Mouse (Mus musculus): Measurements from ENCODE around the gene Car10. TPM values are rescaled to one million over a fixed set of nuclear protein-coding genes. Genes with fewer than 3 reads are reported as not detected.

The Car10 gene
- polyA plus RNA-seq, 1 experiment from 2014 or later, result not detected

DNA sequence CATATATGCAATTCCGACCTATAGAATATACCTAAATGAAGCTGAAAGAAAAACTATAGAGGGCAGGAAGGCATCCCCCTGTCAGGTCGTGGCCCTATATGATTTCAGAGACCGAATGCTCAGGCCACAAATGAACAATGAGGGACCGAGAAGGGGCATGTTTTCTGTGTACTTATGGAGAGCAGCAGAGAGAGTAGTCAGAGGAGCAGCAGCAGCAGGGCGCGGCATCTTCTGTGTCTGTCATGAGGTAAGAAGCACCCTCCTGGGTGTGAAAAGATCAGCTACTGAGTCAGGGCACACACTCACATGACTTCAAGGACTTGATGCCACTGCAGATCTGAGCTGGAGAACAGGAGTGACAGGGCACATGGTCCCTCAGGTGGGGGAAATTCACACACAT is 438.4 kb downstream of the Car10 start:
- Histone ChIP-seq H3K4me1 (replicated peaks; ENCODE audit: insufficient read depth, low read length) (no peaks in the 10 kb centered on the region), H3K27me3 (ENCODE audit: insufficient read depth, low read length) (no peaks in the 10 kb centered on the region), H3K27ac (no peak overlapping the region), H3K9ac (ENCODE audit: low read depth, low read length) (no peak overlapping the region), H3K36me3 (ENCODE audit: insufficient read depth, low read length) (no peaks in the 10 kb centered on the region), H3K4me2 (ENCODE audit: low read length) (no peak overlapping the region), H3K9me3 (replicated peaks; ENCODE audit: low read length) (no peaks in the 10 kb centered on the region), H3K4me3 (replicated peaks; ENCODE audit: low read depth, low read length) (no peak overlapping the region)
- ATAC-seq (replicated peaks; ENCODE audit: low FRiP score, low read depth) (no peak), DNase-seq (ENCODE audit: low spot score) (no peak)
- 87% methylated on average over 6 of the region's 6 CpGs for WGBS
- TF ChIP-seq CTCF (IDR thresholded peaks at IDR 0.05; ENCODE audit: low read depth), result no peak

DNA sequence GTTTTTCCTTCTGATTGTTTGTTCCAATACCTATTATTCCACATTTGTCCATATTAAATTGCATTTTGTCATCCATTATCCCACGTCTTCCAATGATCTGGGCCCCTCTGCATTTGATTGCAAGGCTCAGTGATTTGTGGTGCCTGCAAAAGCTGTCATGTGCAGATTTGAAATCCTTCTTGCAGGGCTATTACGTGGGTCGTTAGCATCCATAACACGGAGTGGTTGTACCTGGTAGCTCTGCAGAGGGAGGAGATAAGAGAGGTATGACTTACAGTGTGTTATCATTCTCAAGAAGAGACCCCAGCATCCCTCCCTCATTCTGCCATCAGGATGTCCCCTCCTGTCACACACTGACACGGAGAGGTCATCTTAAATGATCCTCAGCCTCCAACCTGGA is 451.1 kb downstream of the Car10 start:
- no peaks in the 10 kb centered on the region for H3K4me1 ChIP-seq (replicated peaks; ENCODE audit: insufficient read depth, low read length)
- no peaks in the 10 kb centered on the region for H3K9me3 ChIP-seq (replicated peaks; ENCODE audit: low read length)
- WGBS, result 30% methylated on average over 5 of the region's 5 CpGs
- no peak overlapping the region for H3K27ac ChIP-seq
- no peak overlapping the region for H3K4me2 ChIP-seq (ENCODE audit: low read length)
- no peaks in the 10 kb centered on the region for H3K36me3 ChIP-seq (ENCODE audit: insufficient read depth, low read length)
- DNase-seq (ENCODE audit: low spot score), result no peak
- H3K4me3 ChIP-seq (replicated peaks; ENCODE audit: low read depth, low read length), result no peak overlapping the region
- TF ChIP-seq CTCF (IDR thresholded peaks at IDR 0.05; ENCODE audit: low read depth), result no peak
- ATAC-seq (replicated peaks; ENCODE audit: low FRiP score, low read depth), result no peak
- no peaks in the 10 kb centered on the region for H3K27me3 ChIP-seq (ENCODE audit: insufficient read depth, low read length)
- H3K9ac ChIP-seq (ENCODE audit: low read depth, low read length), result no peak overlapping the region

DNA sequence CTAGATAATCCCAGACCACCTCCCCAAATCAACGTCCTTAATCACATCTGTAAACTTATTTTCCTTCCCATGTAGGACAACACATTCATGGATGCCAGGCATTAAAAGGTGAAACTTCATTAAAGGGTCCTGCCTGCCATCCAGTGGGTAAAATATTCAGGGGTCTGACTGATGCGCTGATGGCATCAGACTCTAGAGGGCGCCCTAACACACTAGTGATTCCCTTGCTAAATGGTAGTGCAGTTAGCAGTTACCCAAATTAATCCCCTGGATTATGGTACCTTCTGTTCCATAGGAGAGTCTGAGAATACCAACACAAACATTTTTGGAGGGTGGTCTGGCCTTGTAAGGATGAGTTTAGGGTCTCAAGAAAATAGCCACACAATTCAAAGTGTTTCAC is 453.1 kb downstream of the Car10 start:
- Histone ChIP-seq H3K36me3 (ENCODE audit: insufficient read depth, low read length) (no peaks in the 10 kb centered on the region), H3K9ac (ENCODE audit: low read depth, low read length) (no peak overlapping the region), H3K4me2 (ENCODE audit: low read length) (no peak overlapping the region), H3K4me3 (replicated peaks; ENCODE audit: low read depth, low read length) (no peak overlapping the region), H3K9me3 (replicated peaks; ENCODE audit: low read length) (no peaks in the 10 kb centered on the region), H3K27ac (no peak overlapping the region), H3K27me3 (ENCODE audit: insufficient read depth, low read length) (no peaks in the 10 kb centered on the region), H3K4me1 (replicated peaks; ENCODE audit: insufficient read depth, low read length) (no peaks in the 10 kb centered on the region)
- no peak for ATAC-seq (replicated peaks; ENCODE audit: low FRiP score, low read depth)
- peak; percentile 29 for DNase-seq (ENCODE audit: low spot score)
- TF ChIP-seq CTCF (IDR thresholded peaks at IDR 0.05; ENCODE audit: low read depth), result peak; percentile 74
- 5% methylated on average over 3 of the region's 3 CpGs for WGBS

DNA sequence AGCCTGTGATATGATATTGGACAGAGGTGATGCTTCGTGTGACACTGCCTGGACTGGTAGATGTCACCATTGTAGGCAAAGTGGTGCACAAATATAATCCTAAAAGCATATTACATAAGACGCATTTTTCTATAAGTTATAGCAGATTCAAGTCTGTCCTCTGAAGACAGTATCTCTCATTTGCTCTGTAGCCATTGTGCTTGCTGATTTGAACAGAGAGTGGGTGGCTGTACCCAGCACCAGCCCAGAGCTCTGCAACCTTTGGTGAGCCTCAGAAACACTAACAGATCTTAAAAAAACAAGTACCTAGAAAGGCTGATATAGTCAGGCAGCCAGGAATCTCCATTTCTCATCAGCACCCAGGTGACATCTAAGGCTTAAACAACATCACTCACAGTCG is 461.3 kb downstream of the Car10 start:
- no peak for TF ChIP-seq CTCF (IDR thresholded peaks at IDR 0.05; ENCODE audit: low read depth)
- H3K36me3 ChIP-seq (ENCODE audit: insufficient read depth, low read length), result no peaks in the 10 kb centered on the region
- H3K4me3 ChIP-seq (replicated peaks; ENCODE audit: low read depth, low read length), result no peak overlapping the region
- H3K9ac ChIP-seq (ENCODE audit: low read depth, low read length), result no peak overlapping the region
- H3K9me3 ChIP-seq (replicated peaks; ENCODE audit: low read length), result no peaks in the 10 kb centered on the region
- no peak for DNase-seq (ENCODE audit: low spot score)
- no peak for ATAC-seq (replicated peaks; ENCODE audit: low FRiP score, low read depth)
- WGBS, result 87% methylated on average over 3 of the region's 3 CpGs
- H3K27ac ChIP-seq, result no peak overlapping the region
- no peaks in the 10 kb centered on the region for H3K27me3 ChIP-seq (ENCODE audit: insufficient read depth, low read length)
- H3K4me2 ChIP-seq (ENCODE audit: low read length), result no peak overlapping the region
- no peaks in the 10 kb centered on the region for H3K4me1 ChIP-seq (replicated peaks; ENCODE audit: insufficient read depth, low read length)

DNA sequence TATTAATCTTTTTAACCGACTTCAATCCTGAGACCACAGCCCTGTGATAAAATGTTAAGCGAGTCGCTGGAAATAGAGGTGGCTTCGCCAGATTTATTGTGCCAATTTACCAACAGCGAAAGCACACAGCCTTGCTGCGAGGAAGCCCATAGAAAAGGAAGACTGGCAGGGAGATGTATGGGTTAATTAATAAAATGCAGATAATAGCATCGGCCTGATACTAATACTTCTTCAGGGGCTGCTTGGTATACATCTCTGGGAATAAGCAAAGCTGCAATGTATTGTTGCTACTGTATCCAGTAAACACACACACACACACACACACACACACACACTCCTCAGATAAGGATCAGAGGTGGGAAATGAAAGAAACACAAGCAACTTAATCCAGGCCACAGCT is 462.7 kb downstream of the Car10 start:
- Histone ChIP-seq H3K36me3 (ENCODE audit: insufficient read depth, low read length) (no peaks in the 10 kb centered on the region), H3K4me1 (replicated peaks; ENCODE audit: insufficient read depth, low read length) (no peaks in the 10 kb centered on the region), H3K9me3 (replicated peaks; ENCODE audit: low read length) (no peaks in the 10 kb centered on the region), H3K9ac (ENCODE audit: low read depth, low read length) (no peak overlapping the region), H3K27ac (no peak overlapping the region), H3K27me3 (ENCODE audit: insufficient read depth, low read length) (no peaks in the 10 kb centered on the region), H3K4me3 (replicated peaks; ENCODE audit: low read depth, low read length) (no peak overlapping the region), H3K4me2 (ENCODE audit: low read length) (no peak overlapping the region)
- ATAC-seq (replicated peaks; ENCODE audit: low FRiP score, low read depth), result no peak
- DNase-seq (ENCODE audit: low spot score), result no peak
- WGBS, result 57% methylated on average over 7 of the region's 7 CpGs
- no peak for TF ChIP-seq CTCF (IDR thresholded peaks at IDR 0.05; ENCODE audit: low read depth)

DNA sequence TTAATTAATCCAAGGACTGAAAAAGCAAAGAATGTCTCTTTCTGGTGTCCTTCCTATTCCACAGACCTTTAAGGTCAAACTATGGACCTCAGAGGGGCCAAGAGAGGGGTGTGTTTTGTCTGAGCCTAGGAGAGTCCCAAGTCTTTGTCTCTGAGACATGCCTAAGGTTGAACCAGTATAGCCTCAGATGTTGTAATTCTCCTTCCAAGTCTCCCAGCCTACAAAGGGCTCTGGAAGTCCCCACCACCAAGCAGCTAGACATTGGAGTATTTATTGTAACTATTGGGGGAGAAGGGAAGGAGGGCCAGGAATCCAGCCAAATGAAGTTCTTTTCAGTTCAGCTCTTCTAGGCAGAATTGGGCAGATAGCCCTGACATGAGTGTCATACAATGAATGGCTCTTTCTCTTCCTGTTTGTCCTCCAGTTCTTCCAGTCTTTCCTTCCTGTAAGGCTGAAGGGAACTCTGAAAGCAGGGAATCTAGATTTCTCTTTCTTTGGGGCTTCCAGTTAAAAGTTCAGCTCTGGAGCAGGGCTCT is 464.6 kb downstream of the Car10 start:
- H3K4me1 ChIP-seq (replicated peaks; ENCODE audit: insufficient read depth, low read length), result no peaks in the 10 kb centered on the region
- no peak for TF ChIP-seq CTCF (IDR thresholded peaks at IDR 0.05; ENCODE audit: low read depth)
- H3K9ac ChIP-seq (ENCODE audit: low read depth, low read length), result no peak overlapping the region
- DNase-seq (ENCODE audit: low spot score), result no peak
- ATAC-seq (replicated peaks; ENCODE audit: low FRiP score, low read depth), result no peak
- H3K4me2 ChIP-seq (ENCODE audit: low read length), result no peak overlapping the region
- no peaks in the 10 kb centered on the region for H3K27me3 ChIP-seq (ENCODE audit: insufficient read depth, low read length)
- H3K27ac ChIP-seq, result no peak overlapping the region
- H3K36me3 ChIP-seq (ENCODE audit: insufficient read depth, low read length), result no peaks in the 10 kb centered on the region
- H3K9me3 ChIP-seq (replicated peaks; ENCODE audit: low read length), result no peaks in the 10 kb centered on the region
- no peak overlapping the region for H3K4me3 ChIP-seq (replicated peaks; ENCODE audit: low read depth, low read length)

DNA sequence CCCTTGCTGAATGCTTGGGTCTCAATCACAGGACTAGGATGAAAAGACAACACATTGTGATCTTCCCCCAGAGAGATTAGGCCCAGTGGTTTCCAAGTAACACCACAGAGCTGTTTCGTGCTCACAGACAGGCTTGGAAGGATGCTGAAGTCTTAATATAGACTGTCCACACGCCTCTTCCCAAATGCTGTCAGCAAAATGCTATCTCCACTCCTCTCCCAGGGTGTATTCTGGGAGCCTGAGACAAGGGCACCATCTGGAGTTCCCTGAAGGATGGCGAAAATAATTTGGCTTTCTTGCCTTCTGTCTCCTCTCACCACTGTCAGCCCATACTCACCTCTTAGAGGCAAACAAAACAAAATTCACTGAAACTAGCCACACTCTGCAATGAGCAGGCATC is 467.9 kb downstream of the Car10 start:
- 80% methylated on average over 3 of the region's 3 CpGs for WGBS
- no peak for TF ChIP-seq CTCF (IDR thresholded peaks at IDR 0.05; ENCODE audit: low read depth)
- Histone ChIP-seq H3K4me2 (ENCODE audit: low read length) (no peak overlapping the region), H3K27ac (no peak overlapping the region), H3K36me3 (ENCODE audit: insufficient read depth, low read length) (no peaks in the 10 kb centered on the region), H3K4me3 (replicated peaks; ENCODE audit: low read depth, low read length) (no peak overlapping the region), H3K4me1 (replicated peaks; ENCODE audit: insufficient read depth, low read length) (no peaks in the 10 kb centered on the region), H3K27me3 (ENCODE audit: insufficient read depth, low read length) (no peaks in the 10 kb centered on the region), H3K9ac (ENCODE audit: low read depth, low read length) (no peak overlapping the region), H3K9me3 (replicated peaks; ENCODE audit: low read length) (no peaks in the 10 kb centered on the region)
- DNase-seq (ENCODE audit: low spot score) (no peak), ATAC-seq (replicated peaks; ENCODE audit: low FRiP score, low read depth) (no peak)

Measured in kidney, postnatal 0 days (tissue).